Mouse (Mus musculus) heart, embryonic 14.5 days (tissue): ENCODE measurements at regions not wholly inside any gene's neighbourhood (a gene's known extent, or its start where the extent isn't known, plus 50 kb on each side); places are given as distances from the start of the nearest gene placed in this dataset.

ENCODE experiments used
- ATAC-seq: fragments of 200-750 bp; cut with Nextera tagmentation; 2 replicates; pipeline ENCODE4 v1.8.0; 2017; ENCODE audit warnings: low read depth, moderate TSS enrichment; ENCODE audit not compliant: insufficient number of reproducible peaks, insufficient read depth, low FRiP score
- H3K27ac ChIP-seq, 2 experiments: fragments of 200-500 bp in 1 of 2; fragments of 300-500 bp in 1 of 2; sonication (generic) in 1 of 2; replicated peaks in 1 of 2; 2 replicates each; pipeline ENCODE4 v1.5.1; 2012 to 2014; ENCODE audit warnings: low read depth in 2 of 2, low read length in 2 of 2, control low read depth in 1 of 2, mild to moderate bottlenecking in 1 of 2, mixed read lengths in 1 of 2; ENCODE audit not compliant: control insufficient read depth in 1 of 2, insufficient read depth in 1 of 2
- H3K27me3 ChIP-seq: fragments of 300-500 bp; sonication (generic); 2 replicates; pipeline ENCODE4 v1.6.1; 2014; ENCODE audit warnings: mild to moderate bottlenecking, low read length, control low read depth; ENCODE audit not compliant: control insufficient read depth, insufficient read depth
- H3K36me3 ChIP-seq: fragments of 300-500 bp; sonication (generic); 2 replicates; pipeline ENCODE4 v1.6.1; 2014; ENCODE audit warnings: mild to moderate bottlenecking, control low read depth, low read length, mixed read lengths; ENCODE audit not compliant: control insufficient read depth, insufficient read depth
- H3K4me1 ChIP-seq, 2 experiments: fragments of 200-500 bp in 1 of 2; fragments of 300-500 bp in 1 of 2; sonication (generic) in 1 of 2; 2 replicates each; pipeline ENCODE4 v1.6.1; 2012 to 2014; ENCODE audit warnings: low read length in 2 of 2, control low read depth in 1 of 2, mixed read lengths in 1 of 2; ENCODE audit not compliant: control insufficient read depth in 2 of 2, insufficient read depth in 2 of 2
- H3K4me2 ChIP-seq: fragments of 300-500 bp; sonication (generic); 2 replicates; pipeline ENCODE4 v1.6.1; 2014; ENCODE audit warnings: mild to moderate bottlenecking, low read length
- H3K4me3 ChIP-seq, 2 experiments: fragments of 200-500 bp in 1 of 2; fragments of 300-500 bp in 1 of 2; sonication (generic) in 1 of 2; 2 replicates each; pipeline ENCODE4 v1.5.1; 2012 to 2014; ENCODE audit warnings: low read length in 2 of 2, mild to moderate bottlenecking in 2 of 2, control low read depth in 1 of 2, low read depth in 1 of 2, moderate library complexity in 1 of 2; ENCODE audit not compliant: control insufficient read depth in 1 of 2, insufficient read depth in 1 of 2
- H3K9ac ChIP-seq: fragments of 300-500 bp; sonication (generic); 2 replicates; pipeline ENCODE4 v1.6.1; 2014; ENCODE audit warnings: mild to moderate bottlenecking, low read length
- H3K9me3 ChIP-seq: fragments of 300-500 bp; sonication (generic); 2 replicates; pipeline ENCODE4 v1.6.1; 2016; ENCODE audit warnings: low read length, control low read depth; ENCODE audit not compliant: control insufficient read depth
- WGBS: fragments of 180-500 bp; shearing (Covaris S2); extraction: QIAGEN DNeasy Blood & Tissue Kit; methylation state at CpG from one replicate; pipeline ENCODE4 v1.1.7; 2014; 5-methylcytosine and 5-hydroxymethylcytosine counted together

DNA sequence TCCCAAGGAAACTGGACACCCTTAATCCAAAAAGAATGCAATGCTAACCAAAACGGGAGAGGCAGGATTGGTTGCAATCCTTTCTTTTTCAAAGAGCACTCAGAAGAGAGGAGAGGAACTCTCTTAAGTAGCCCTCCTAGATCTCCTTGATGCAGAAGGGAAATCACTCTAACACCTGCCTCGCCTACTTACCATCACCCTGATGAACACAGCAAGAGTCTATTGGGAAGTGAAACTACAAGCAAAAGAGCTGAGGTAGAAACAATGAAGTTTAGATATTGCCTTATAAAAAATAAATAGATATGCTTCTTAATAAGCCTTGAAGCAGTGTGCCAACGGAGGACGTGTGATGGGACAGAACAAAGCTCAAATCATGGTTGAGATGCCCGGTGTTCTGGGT, 177.4 kb downstream of the Gsdmc2 start:
- no peak for ATAC-seq
- Histone ChIP-seq H3K27ac (no peak overlapping the region), H3K4me1 (peaks cover 0 to 2% of the 10 kb centered on the region in 2 experiments; a peak in 1 of 4 replicates), H3K4me3 (no peak overlapping the region), H3K36me3 (no peaks in the 10 kb centered on the region), H3K9ac (no peak overlapping the region), H3K27me3 (no peaks in the 10 kb centered on the region), H3K9me3 (no peaks in the 10 kb centered on the region), H3K4me2 (no peak overlapping the region)
- WGBS: 82% methylated on average over 5 of the region's 5 CpGs

DNA sequence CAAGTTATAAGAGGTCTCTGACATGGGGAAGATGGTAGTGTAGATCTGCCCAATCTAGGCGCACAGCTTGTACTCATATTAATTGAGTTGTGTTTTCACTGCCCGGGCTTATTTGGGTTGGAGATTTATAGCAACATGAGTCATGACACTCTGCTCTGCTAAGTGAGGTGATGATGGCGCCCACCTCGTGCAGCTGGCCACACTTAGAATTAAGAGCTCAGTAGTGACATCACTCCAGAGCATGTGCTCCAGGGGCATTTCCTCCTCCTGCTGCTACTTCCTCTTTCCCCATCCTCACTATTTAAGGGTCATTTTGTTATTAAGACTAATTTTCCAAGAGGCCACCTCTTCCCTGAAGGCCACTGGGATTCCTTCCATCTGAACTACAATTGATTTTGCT, 179.5 kb downstream of the Gsdmc2 start:
- Histone ChIP-seq H3K36me3 (no peaks in the 10 kb centered on the region), H3K4me3 (no peak overlapping the region), H3K4me1 (no peaks in the 10 kb centered on the region), H3K9me3 (no peaks in the 10 kb centered on the region), H3K4me2 (no peak overlapping the region), H3K27ac (no peak overlapping the region), H3K27me3 (no peaks in the 10 kb centered on the region), H3K9ac (no peak overlapping the region)
- WGBS: 57% methylated on average over 4 of the region's 4 CpGs
- ATAC-seq: no peak

DNA sequence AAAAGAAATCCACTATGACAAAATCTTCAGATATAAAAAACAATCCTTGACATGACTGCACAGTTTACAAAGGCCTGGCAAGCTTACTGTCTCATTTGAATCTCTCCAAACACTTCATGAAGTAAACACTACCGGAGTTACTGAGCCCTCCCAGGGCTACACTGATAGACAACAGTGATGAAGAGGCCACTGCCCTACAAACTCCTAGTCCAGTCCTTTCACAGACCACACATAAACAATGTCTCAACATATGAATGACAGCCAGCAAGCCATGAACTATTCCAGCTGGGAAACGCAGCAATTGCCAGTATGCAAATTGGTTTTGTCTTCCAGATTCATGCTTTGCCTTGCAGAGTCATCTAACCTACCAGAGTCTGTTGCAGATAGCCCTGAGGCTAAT, 180.1 kb downstream of the Gsdmc2 start:
- H3K36me3 ChIP-seq: no peaks in the 10 kb centered on the region
- no peak for ATAC-seq
- no peak overlapping the region for H3K4me3 ChIP-seq
- no peak overlapping the region for H3K27ac ChIP-seq
- H3K9ac ChIP-seq: no peak overlapping the region
- WGBS: 89% methylated on average over 2 of the region's 2 CpGs
- H3K9me3 ChIP-seq: no peaks in the 10 kb centered on the region
- no peaks in the 10 kb centered on the region for H3K27me3 ChIP-seq
- no peak overlapping the region for H3K4me2 ChIP-seq
- H3K4me1 ChIP-seq: no peaks in the 10 kb centered on the region

- Histone ChIP-seq H3K4me3 (no peak overlapping the region), H3K27me3 (no peaks in the 10 kb centered on the region)
Observed at GRCm38 (mm10) chr15:63662183-63662582, 182.8 kb downstream of the Gsdmc2 start.

GRCm38 (mm10) chr15:63658031-63658521, 186.9 kb downstream of the Gsdmc2 start:
- H3K9me3 ChIP-seq: no peaks in the 10 kb centered on the region
- no peak for ATAC-seq
- H3K27me3 ChIP-seq: no peaks in the 10 kb centered on the region
- peaks cover 0 to 6% of the 10 kb centered on the region in 2 experiments; a peak in 2 of 4 replicates for H3K4me1 ChIP-seq
- WGBS: 37% methylated on average over 9 of the region's 9 CpGs
- H3K36me3 ChIP-seq: no peaks in the 10 kb centered on the region
- H3K27ac ChIP-seq: no peak overlapping the region
- H3K4me3 ChIP-seq: no peak overlapping the region
- no peak overlapping the region for H3K4me2 ChIP-seq
- H3K9ac ChIP-seq: no peak overlapping the region

More at GRCm38 (mm10) chr15:63662183-63662582, 182.8 kb downstream of the Gsdmc2 start:
- ATAC-seq: no peak
- WGBS: 76% methylated on average over 3 of the region's 3 CpGs
- no peak overlapping the region for H3K27ac ChIP-seq
- no peak overlapping the region for H3K4me2 ChIP-seq
- peaks cover 0 to 6% of the 10 kb centered on the region in 2 experiments; a peak in 2 of 4 replicates for H3K4me1 ChIP-seq
- no peaks in the 10 kb centered on the region for H3K9me3 ChIP-seq
- H3K9ac ChIP-seq: no peak overlapping the region
- H3K36me3 ChIP-seq: no peaks in the 10 kb centered on the region

DNA sequence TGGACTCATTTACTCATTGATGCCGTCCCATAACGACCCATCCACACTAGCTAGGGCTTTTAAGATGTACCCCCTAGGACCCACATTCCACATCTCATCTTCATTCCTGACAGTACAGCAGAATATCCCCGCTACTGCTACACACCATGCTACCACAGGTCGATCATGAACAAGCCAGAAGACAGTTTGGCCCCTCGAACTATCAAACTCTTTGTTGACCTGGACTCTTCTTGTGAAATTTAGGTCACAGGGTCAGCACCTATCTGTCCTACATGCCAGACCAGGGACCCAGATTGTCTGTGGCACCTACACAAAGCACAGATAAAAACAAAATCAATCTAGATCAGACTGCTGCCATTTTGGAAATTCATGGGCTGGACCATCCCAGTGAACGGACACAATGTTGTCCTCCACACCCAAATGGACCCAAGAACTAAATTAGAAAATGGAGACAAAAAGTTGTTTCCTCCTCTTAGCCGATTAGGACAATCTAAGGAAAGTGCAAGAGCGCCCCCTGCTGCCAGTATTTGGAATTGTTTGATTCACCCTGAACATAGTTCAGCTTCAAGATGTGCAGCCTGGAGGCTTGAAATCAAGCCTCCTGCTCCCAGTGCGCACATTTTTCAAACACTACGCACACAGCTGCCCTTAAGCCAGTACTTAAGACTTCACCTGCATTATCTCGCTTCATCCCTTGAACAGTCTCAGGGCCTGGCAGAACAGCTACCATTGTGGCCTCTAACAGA, 192.6 kb downstream of the Gsdmc2 start:
- Histone ChIP-seq H3K27me3 (no peaks in the 10 kb centered on the region), H3K4me2 (no peak overlapping the region), H3K4me3 (no peak overlapping the region), H3K9ac (no peak overlapping the region), H3K9me3 (no peaks in the 10 kb centered on the region), H3K36me3 (no peaks in the 10 kb centered on the region), H3K27ac (no peak overlapping the region), H3K4me1 (no peaks in the 10 kb centered on the region; a peak in 1 of 4 replicates)
- 31% methylated on average over 11 of the region's 11 CpGs for WGBS
- ATAC-seq: no peak

DNA sequence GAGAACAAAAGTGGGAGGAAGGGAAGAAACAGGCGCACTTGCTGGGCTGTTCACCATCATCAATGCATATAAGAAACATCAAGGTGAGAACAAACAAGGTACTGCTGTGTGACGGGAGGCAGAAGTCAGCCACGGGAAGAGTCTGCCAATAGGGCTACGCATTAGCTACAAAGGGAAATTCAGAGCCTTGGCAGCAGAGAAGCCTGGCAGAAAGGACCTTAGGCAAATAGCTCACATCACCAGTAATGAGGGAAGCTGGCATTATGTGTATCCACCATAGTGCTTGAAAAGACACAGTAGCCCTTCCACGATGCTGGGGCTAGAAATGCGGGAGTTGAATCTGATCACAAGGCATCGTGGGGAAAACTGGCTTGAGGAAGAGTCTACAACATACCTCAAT, 193.9 kb downstream of the Gsdmc2 start:
- H3K27me3 ChIP-seq: no peaks in the 10 kb centered on the region
- H3K4me3 ChIP-seq: no peak overlapping the region
- H3K9ac ChIP-seq: no peak overlapping the region
- no peaks in the 10 kb centered on the region; a peak in 1 of 4 replicates for H3K4me1 ChIP-seq
- WGBS: 85% methylated on average over 7 of the region's 7 CpGs
- no peak overlapping the region for H3K4me2 ChIP-seq
- ATAC-seq: no peak
- H3K9me3 ChIP-seq: no peaks in the 10 kb centered on the region
- H3K36me3 ChIP-seq: no peaks in the 10 kb centered on the region
- H3K27ac ChIP-seq: no peak overlapping the region
